ENCODE assay signal across 14 mouse cellular contexts in genomic region chr3:86953819-86954218, GRCm38 (mm10). TPM values are rescaled to one million over a fixed set of nuclear protein-coding genes. Genes with fewer than 3 reads are reported as not detected.
DNase-seq lines count a peak whose midpoint lies in the region; ATAC-seq and TF ChIP-seq lines count a peak whose summit lies in the region.
"Had no signal": no experiment of that assay in that cellular context is flagged by ENCODE, and none has a peak within 500 bp of the region (broad histone marks: within the 10 kb centered on the region; RNA-seq: fewer than 3 reads in every experiment).

No protein-coding gene starts in this region.

- no peaks in the 10 kb centered on the region for H3K9me3 ChIP-seq in forebrain, postnatal 0 days (ENCODE audit: low read length)
- H3K9me3 ChIP-seq in forebrain, embryonic 15.5 days: no peaks in the 10 kb centered on the region
- H3K9me3 ChIP-seq in hindbrain, embryonic 13.5 days: peaks cover 6% of the 10 kb centered on the region; the same call in 1 of the 2 replicates
- H3K9me3 ChIP-seq: lung, embryonic 15.5 days had no signal

- no peaks in the 10 kb centered on the region for H3K27me3 ChIP-seq in forebrain, postnatal 0 days (ENCODE audit: insufficient read depth, low read length)
- H3K27me3 ChIP-seq in forebrain, embryonic 15.5 days: no peaks in the 10 kb centered on the region
- no peaks in the 10 kb centered on the region for H3K27me3 ChIP-seq in Patski
- H3K27me3 ChIP-seq in hindbrain, embryonic 13.5 days: no peaks in the 10 kb centered on the region
- H3K27me3 ChIP-seq: embryonic facial prominence, embryonic 12.5 days; heart, embryonic 12.5 days; lung, embryonic 15.5 days had no signal

- POLR2A ChIA-PET in Patski (lab: Charles Lee): no interaction called here

- no peaks in the 10 kb centered on the region for H3K4me1 ChIP-seq in forebrain, postnatal 0 days (ENCODE audit: insufficient read depth)
- H3K4me1 ChIP-seq in forebrain, embryonic 15.5 days: no peaks in the 10 kb centered on the region
- H3K4me1 ChIP-seq in hindbrain, embryonic 13.5 days (replicated peaks): no peaks in the 10 kb centered on the region
- H3K4me1 ChIP-seq: embryonic facial prominence, embryonic 12.5 days; heart, embryonic 12.5 days; lung, embryonic 15.5 days had no signal

- H3K36me3 ChIP-seq in forebrain, postnatal 0 days (ENCODE audit: insufficient read depth): no peaks in the 10 kb centered on the region
- no peaks in the 10 kb centered on the region for H3K36me3 ChIP-seq in forebrain, embryonic 15.5 days
- H3K36me3 ChIP-seq in hindbrain, embryonic 13.5 days: no peaks in the 10 kb centered on the region
- H3K36me3 ChIP-seq: embryonic facial prominence, embryonic 12.5 days; heart, embryonic 12.5 days; lung, embryonic 15.5 days had no signal

- CTCF ChIA-PET in Patski (lab: Charles Lee): no interaction called here

- DNase-seq in forebrain, postnatal 0 days: no peak
- no peak for DNase-seq in left cerebral cortex, adult 2 months (ENCODE audit: extremely low spot score in 1 of 2, low spot score in 2 of 2)
- DNase-seq in left cerebral cortex, postnatal 14 days (ENCODE audit: low spot score in 2 of 2): no peak
- peak; percentile 19 to 24 for DNase-seq in B cell, adult 2 months
- no peak for DNase-seq in Patski (ENCODE audit: low read depth, low spot score)
- DNase-seq: adrenal gland, postnatal 36 days; gastrocnemius, postnatal 25 days; right cerebral cortex, postnatal 4 days had no signal

- H3K9ac ChIP-seq in forebrain, postnatal 0 days: no peak overlapping the region
- no peak overlapping the region for H3K9ac ChIP-seq in forebrain, embryonic 15.5 days (replicated peaks)
- no peak overlapping the region for H3K9ac ChIP-seq in hindbrain, embryonic 13.5 days
- H3K9ac ChIP-seq: embryonic facial prominence, embryonic 12.5 days; heart, embryonic 12.5 days; lung, embryonic 15.5 days had no signal

- H3K4me2 ChIP-seq in forebrain, postnatal 0 days (ENCODE audit: low read depth): no peak overlapping the region
- H3K4me2 ChIP-seq in forebrain, embryonic 15.5 days (replicated peaks): no peak overlapping the region
- H3K4me2 ChIP-seq in hindbrain, embryonic 13.5 days: no peak overlapping the region
- H3K4me2 ChIP-seq: embryonic facial prominence, embryonic 12.5 days; heart, embryonic 12.5 days; lung, embryonic 15.5 days had no signal

- intact Hi-C loops in left cerebral cortex, adult 2 months (cut with DNase I): loop anchor here (10.0 kb wide), 1 partner anchor 629 kb away; no protein-coding TSS in a partner anchor
- intact Hi-C loops in left cerebral cortex, postnatal 14 days (cut with DNase I): no loop called here

- in situ Hi-C loops in Patski (cut with MboI; ENCODE audit: low pct_unique_long_range_greater_than_20kb): no loop called here

- H3K4me3 ChIP-seq in forebrain, postnatal 0 days (ENCODE audit: low read depth, low read length): no peak overlapping the region
- H3K4me3 ChIP-seq in forebrain, embryonic 15.5 days: no peak overlapping the region
- no peak overlapping the region for H3K4me3 ChIP-seq in left cerebral cortex, adult 2 months
- H3K4me3 ChIP-seq in hindbrain, embryonic 13.5 days: no peak overlapping the region
- H3K4me3 ChIP-seq: embryonic facial prominence, embryonic 12.5 days; heart, embryonic 12.5 days; lung, embryonic 15.5 days had no signal

- WGBS in forebrain, postnatal 0 days: 86% methylated on average over 4 of the region's 4 CpGs
- WGBS in forebrain, embryonic 15.5 days: 86% methylated on average over 4 of the region's 4 CpGs
- WGBS in hindbrain, embryonic 13.5 days: 86% methylated on average over 4 of the region's 4 CpGs

- no peak overlapping the region for H3K27ac ChIP-seq in forebrain, postnatal 0 days (ENCODE audit: low read depth, low read length)
- no peak overlapping the region for H3K27ac ChIP-seq in forebrain, embryonic 15.5 days (replicated peaks)
- no peak overlapping the region for H3K27ac ChIP-seq in left cerebral cortex, adult 2 months
- no peak overlapping the region for H3K27ac ChIP-seq in hindbrain, embryonic 13.5 days
- H3K27ac ChIP-seq: embryonic facial prominence, embryonic 12.5 days; lung, embryonic 15.5 days had no signal

- TF ChIP-seq CTCF in forebrain, postnatal 0 days (IDR thresholded peaks at IDR 0.05; ENCODE audit: low read depth): 0 out of 2 replicates have a peak, but pooled peaks have one; percentile 33
- peak; percentile 6; the same call in 1 of the 2 replicates for TF ChIP-seq CTCF in left cerebral cortex, adult 2 months (IDR thresholded peaks at IDR 0.05)
- peak; percentile 59 for TF ChIP-seq CTCF in Patski (IDR thresholded peaks at IDR 0.05)

- no peak for ATAC-seq in forebrain, postnatal 0 days
- ATAC-seq in forebrain, embryonic 15.5 days (replicated peaks): no peak
- ATAC-seq in Patski: no peak
- ATAC-seq in hindbrain, embryonic 13.5 days (ENCODE audit: low FRiP score): no peak
- no peak for ATAC-seq in erythroid progenitor cell, adult 5-6 weeks (replicated peaks; ENCODE audit: low FRiP score, poor library complexity, severe bottlenecking)

RNA-seq across cellular contexts. Expression of gene Dclk2, which starts 33.2 kb away (rescaled TPM):
- 141 and 166 TPM in 2 replicates for total RNA-seq in forebrain, postnatal 0 days (2014; rRNA removed)
- 57.1 and 72.4 TPM in 2 replicates for polyA plus RNA-seq in forebrain, postnatal 0 days (2015; fragmentation: Nextera tagmentation; extraction: Ambion mirVana)
- 99.9 and 106 TPM in 2 replicates for polyA plus RNA-seq in forebrain, embryonic 15.5 days (2015; fragmentation: Nextera tagmentation; extraction: Ambion mirVana)
- 10 to 100 TPM; 55.6 to 62.8 TPM for total RNA-seq in left cerebral cortex, adult 2 months (2021)
- total RNA-seq in left cerebral cortex, postnatal 14 days (2021): 10 to 100 TPM; 74.7 to 80.2 TPM
- 21.2 TPM for polyA plus RNA-seq in Patski (2021)
- 82.5 and 82.9 TPM in 2 replicates for polyA plus RNA-seq in hindbrain, embryonic 13.5 days (2015; fragmentation: Nextera tagmentation; extraction: Ambion mirVana)
- total RNA-seq in erythroid progenitor cell, adult 5-6 weeks (2015; ENCODE audit: low replicate concordance): 57.7 and 65.0 TPM in 2 replicates
- 36.8 and 66.1 TPM in 2 replicates for total RNA-seq in erythroid progenitor cell, adult 5-6 weeks (2017; ENCODE audit: low replicate concordance)

RNA-seq across cellular contexts. Expression of gene Cd1d1, which starts 45.4 kb away (rescaled TPM):
- 16.3 and 23.4 TPM in 2 replicates for total RNA-seq in forebrain, postnatal 0 days (2014; rRNA removed)
- 12.5 and 25.1 TPM in 2 replicates for polyA plus RNA-seq in forebrain, postnatal 0 days (2015; fragmentation: Nextera tagmentation; extraction: Ambion mirVana)
- polyA plus RNA-seq in forebrain, embryonic 15.5 days (2015; fragmentation: Nextera tagmentation; extraction: Ambion mirVana): 84.0 and 88.3 TPM in 2 replicates
- total RNA-seq in left cerebral cortex, adult 2 months (2021): 1 to 10 TPM in 1 of 2 experiments, under 1 TPM in 1; 0.57 to 1.0 TPM
- total RNA-seq in left cerebral cortex, postnatal 14 days (2021): 1 to 10 TPM in 1 of 2 experiments, under 1 TPM in 1; 0.90 to 1.4 TPM
- 1.7 TPM for polyA plus RNA-seq in Patski (2021)
- polyA plus RNA-seq in hindbrain, embryonic 13.5 days (2015; fragmentation: Nextera tagmentation; extraction: Ambion mirVana): 87.1 and 87.8 TPM in 2 replicates
- 10.5 and 25.2 TPM in 2 replicates for total RNA-seq in erythroid progenitor cell, adult 5-6 weeks (2015; ENCODE audit: low replicate concordance)
- 5.9 and 9.6 TPM in 2 replicates for total RNA-seq in erythroid progenitor cell, adult 5-6 weeks (2017; ENCODE audit: low replicate concordance)

Comparison
In these comparisons a context has a peak if more than half of its experiments do, and no peak if none do; other contexts are left out.
1. DNase-seq: peak in B cell, adult 2 months (2 of 2); none in forebrain, postnatal 0 days (single experiment), left cerebral cortex, adult 2 months (0 of 2), left cerebral cortex, postnatal 14 days (0 of 2) and Patski (single experiment).
2. CTCF ChIP-seq: peak in every context shown above with its lines; median percentile 59 in Patski; 33 in forebrain, postnatal 0 days; 6 in left cerebral cortex, adult 2 months.